Mouse (Mus musculus): ENCODE measurements around the gene Cdh13. TPM values are rescaled to one million over a fixed set of nuclear protein-coding genes. Genes with fewer than 3 reads are reported as not detected.
"Not testable (repeated sequence)": the region's sequence is repeated elsewhere in the genome, so short reads cannot be mapped to it uniquely, and the experiment has no call there.

Gene Cdh13
- polyA plus RNA-seq, 1 experiment from 2014 or later, result 159 TPM

GRCm38 (mm10) chr8:119345029-119345682 lies 1061.6 kb downstream of the Cdh13 start:
- Histone ChIP-seq H3K27me3 (ENCODE audit: control insufficient read depth, insufficient read depth, low read depth, low read length) (peaks cover 5% of the 10 kb centered on the region), H3K4me3 (ENCODE audit: low read depth, low read length) (peak overlapping the region; percentile 82), H3K9me3 (replicated peaks; ENCODE audit: control insufficient read depth, low read length, poor library complexity, severe bottlenecking) (no peaks in the 10 kb centered on the region), H3K9ac (ENCODE audit: low read depth, low read length) (peak overlapping the region; percentile 97), H3K4me2 (ENCODE audit: low read length) (peak overlapping the region; percentile 80), H3K4me1 (ENCODE audit: control insufficient read depth, insufficient read depth, low read length) (peaks cover 10% of the 10 kb centered on the region), H3K27ac (ENCODE audit: low read length) (no peak overlapping the region), H3K36me3 (ENCODE audit: control insufficient read depth, insufficient read depth, low read length) (peaks cover 27% of the 10 kb centered on the region)
- peak; percentile 6; the same call in 1 of the 2 replicates for ATAC-seq
- 64% methylated on average over 22 of the region's 22 CpGs for WGBS

- ATAC-seq, result no peak
- peak overlapping the region; percentile 97; the same call in 1 of the 2 replicates for H3K9ac ChIP-seq (ENCODE audit: low read depth, low read length)
- H3K27ac ChIP-seq (ENCODE audit: low read length), result no peak overlapping the region
- peak overlapping the region; percentile 80 for H3K4me2 ChIP-seq (ENCODE audit: low read length)
- H3K9me3 ChIP-seq (replicated peaks; ENCODE audit: control insufficient read depth, low read length, poor library complexity, severe bottlenecking), result no peaks in the 10 kb centered on the region
- H3K4me3 ChIP-seq (ENCODE audit: low read depth, low read length), result peak overlapping the region; percentile 82
- peaks cover 10% of the 10 kb centered on the region for H3K4me1 ChIP-seq (ENCODE audit: control insufficient read depth, insufficient read depth, low read length)
- peaks cover 5% of the 10 kb centered on the region for H3K27me3 ChIP-seq (ENCODE audit: control insufficient read depth, insufficient read depth, low read depth, low read length)
- H3K36me3 ChIP-seq (ENCODE audit: control insufficient read depth, insufficient read depth, low read length), result peaks cover 27% of the 10 kb centered on the region
- WGBS, result 91% methylated on average over 15 of the region's 15 CpGs
These were observed 1062.1 kb downstream of the Cdh13 start for GRCm38 (mm10) chr8:119345683-119346075.

GRCm38 (mm10) chr8:119351647-119352046 lies 1068.1 kb downstream of the Cdh13 start:
- WGBS, result 94% methylated on average over 19 of the region's 19 CpGs
- no peak overlapping the region for H3K27ac ChIP-seq (ENCODE audit: low read length)

GRCm38 (mm10) chr8:119352977-119353658 lies 1069.6 kb downstream of the Cdh13 start:
- Histone ChIP-seq H3K4me2 (ENCODE audit: low read length) (no peak overlapping the region), H3K27me3 (ENCODE audit: control insufficient read depth, insufficient read depth, low read depth, low read length) (no peaks in the 10 kb centered on the region), H3K9ac (ENCODE audit: low read depth, low read length) (no peak overlapping the region), H3K4me1 (ENCODE audit: control insufficient read depth, insufficient read depth, low read length) (no peaks in the 10 kb centered on the region), H3K36me3 (ENCODE audit: control insufficient read depth, insufficient read depth, low read length) (peaks cover 16% of the 10 kb centered on the region), H3K9me3 (replicated peaks; ENCODE audit: control insufficient read depth, low read length, poor library complexity, severe bottlenecking) (no peaks in the 10 kb centered on the region), H3K27ac (ENCODE audit: low read length) (no peak overlapping the region), H3K4me3 (ENCODE audit: low read depth, low read length) (no peak overlapping the region)
- 82% methylated on average over 10 of the region's 10 CpGs for WGBS
- no peak for ATAC-seq

More at GRCm38 (mm10) chr8:119351647-119352046, 1068.1 kb downstream of the Cdh13 start:
- no peak for ATAC-seq
- no peaks in the 10 kb centered on the region for H3K9me3 ChIP-seq (replicated peaks; ENCODE audit: control insufficient read depth, low read length, poor library complexity, severe bottlenecking)
- H3K4me3 ChIP-seq (ENCODE audit: low read depth, low read length), result no peak overlapping the region
- H3K4me1 ChIP-seq (ENCODE audit: control insufficient read depth, insufficient read depth, low read length), result no peaks in the 10 kb centered on the region
- no peak overlapping the region for H3K9ac ChIP-seq (ENCODE audit: low read depth, low read length)
- H3K27me3 ChIP-seq (ENCODE audit: control insufficient read depth, insufficient read depth, low read depth, low read length), result no peaks in the 10 kb centered on the region
- peaks cover 23% of the 10 kb centered on the region for H3K36me3 ChIP-seq (ENCODE audit: control insufficient read depth, insufficient read depth, low read length)
- H3K4me2 ChIP-seq (ENCODE audit: low read length), result no peak overlapping the region

- Histone ChIP-seq H3K27ac (ENCODE audit: low read length) (no peak overlapping the region), H3K4me1 (ENCODE audit: control insufficient read depth, insufficient read depth, low read length) (no peaks in the 10 kb centered on the region), H3K9me3 (replicated peaks; ENCODE audit: control insufficient read depth, low read length, poor library complexity, severe bottlenecking) (no peaks in the 10 kb centered on the region), H3K4me3 (ENCODE audit: low read depth, low read length) (no peak overlapping the region), H3K36me3 (ENCODE audit: control insufficient read depth, insufficient read depth, low read length) (peaks cover 11% of the 10 kb centered on the region), H3K27me3 (ENCODE audit: control insufficient read depth, insufficient read depth, low read depth, low read length) (no peaks in the 10 kb centered on the region), H3K9ac (ENCODE audit: low read depth, low read length) (no peak overlapping the region), H3K4me2 (ENCODE audit: low read length) (no peak overlapping the region)
- WGBS, result 94% methylated on average over 6 of the region's 6 CpGs
- ATAC-seq, result no peak
These were observed 1070.1 kb downstream of the Cdh13 start for GRCm38 (mm10) chr8:119353659-119354023.

GRCm38 (mm10) chr8:119356631-119357030 lies 1073.1 kb downstream of the Cdh13 start:
- H3K9ac ChIP-seq (ENCODE audit: low read depth, low read length); H3K36me3 ChIP-seq (ENCODE audit: control insufficient read depth, insufficient read depth, low read length); H3K9me3 ChIP-seq (replicated peaks; ENCODE audit: control insufficient read depth, low read length, poor library complexity, severe bottlenecking); H3K4me1 ChIP-seq (ENCODE audit: control insufficient read depth, insufficient read depth, low read length); ATAC-seq; H3K27me3 ChIP-seq (ENCODE audit: control insufficient read depth, insufficient read depth, low read depth, low read length); H3K4me2 ChIP-seq (ENCODE audit: low read length); H3K4me3 ChIP-seq (ENCODE audit: low read depth, low read length); H3K27ac ChIP-seq (ENCODE audit: low read length): not testable (repeated sequence)
- WGBS, result 54% methylated on average over 5 of the region's 5 CpGs

- no peak overlapping the region for H3K27ac ChIP-seq (ENCODE audit: low read length)
- ATAC-seq, result no peak
- H3K4me3 ChIP-seq (ENCODE audit: low read depth, low read length), result no peak overlapping the region
- WGBS, result 83% methylated on average over 7 of the region's 7 CpGs
- no peak overlapping the region for H3K4me2 ChIP-seq (ENCODE audit: low read length)
- no peak overlapping the region for H3K9ac ChIP-seq (ENCODE audit: low read depth, low read length)
- H3K4me1 ChIP-seq (ENCODE audit: control insufficient read depth, insufficient read depth, low read length), result no peaks in the 10 kb centered on the region
- H3K36me3 ChIP-seq (ENCODE audit: control insufficient read depth, insufficient read depth, low read length), result no peaks in the 10 kb centered on the region
- H3K27me3 ChIP-seq (ENCODE audit: control insufficient read depth, insufficient read depth, low read depth, low read length), result no peaks in the 10 kb centered on the region
- no peaks in the 10 kb centered on the region for H3K9me3 ChIP-seq (replicated peaks; ENCODE audit: control insufficient read depth, low read length, poor library complexity, severe bottlenecking)
These were observed 1074.6 kb downstream of the Cdh13 start for GRCm38 (mm10) chr8:119358175-119358574.

GRCm38 (mm10) chr8:119358836-119359235 lies 1075.3 kb downstream of the Cdh13 start:
- no peak for ATAC-seq
- 43% methylated on average over 14 of the region's 14 CpGs for WGBS

GRCm38 (mm10) chr8:119360686-119361295 lies 1077.3 kb downstream of the Cdh13 start:
- Histone ChIP-seq H3K4me1 (ENCODE audit: control insufficient read depth, insufficient read depth, low read length) (no peaks in the 10 kb centered on the region), H3K4me3 (ENCODE audit: low read depth, low read length) (no peak overlapping the region), H3K27me3 (ENCODE audit: control insufficient read depth, insufficient read depth, low read depth, low read length) (no peaks in the 10 kb centered on the region), H3K9ac (ENCODE audit: low read depth, low read length) (no peak overlapping the region), H3K9me3 (replicated peaks; ENCODE audit: control insufficient read depth, low read length, poor library complexity, severe bottlenecking) (no peaks in the 10 kb centered on the region), H3K27ac (ENCODE audit: low read length) (no peak overlapping the region), H3K36me3 (ENCODE audit: control insufficient read depth, insufficient read depth, low read length) (no peaks in the 10 kb centered on the region), H3K4me2 (ENCODE audit: low read length) (no peak overlapping the region)
- ATAC-seq, result no peak
- 63% methylated on average over 7 of the region's 8 CpGs for WGBS

More at GRCm38 (mm10) chr8:119358836-119359235, 1075.3 kb downstream of the Cdh13 start:
- Histone ChIP-seq H3K36me3 (ENCODE audit: control insufficient read depth, insufficient read depth, low read length) (no peaks in the 10 kb centered on the region), H3K9me3 (replicated peaks; ENCODE audit: control insufficient read depth, low read length, poor library complexity, severe bottlenecking) (no peaks in the 10 kb centered on the region), H3K9ac (ENCODE audit: low read depth, low read length) (no peak overlapping the region), H3K27ac (ENCODE audit: low read length) (no peak overlapping the region), H3K4me1 (ENCODE audit: control insufficient read depth, insufficient read depth, low read length) (no peaks in the 10 kb centered on the region), H3K4me3 (ENCODE audit: low read depth, low read length) (no peak overlapping the region), H3K27me3 (ENCODE audit: control insufficient read depth, insufficient read depth, low read depth, low read length) (no peaks in the 10 kb centered on the region), H3K4me2 (ENCODE audit: low read length) (no peak overlapping the region)

All from midbrain, embryonic 16.5 days (tissue).